Mouse (Mus musculus) lung, adult 2 months (tissue): ENCODE measurements at regions not wholly inside any gene's neighbourhood (a gene's known extent, or its start where the extent isn't known, plus 50 kb on each side); places are given as distances from the start of the nearest gene placed in this dataset.

Source experiments
- DNase-seq: peaks from one replicate; pipeline ENCODE4 v3.0.0; 2022
- H3K4me1 ChIP-seq: fragments of 200-500 bp; 2 replicates; pipeline ENCODE4 v1.6.1; 2011; ENCODE audit warnings: low read length; ENCODE audit not compliant: control insufficient read depth, insufficient read depth
- H3K4me3 ChIP-seq: fragments of 200-500 bp; replicated peaks from 2 replicates; pipeline ENCODE3; 2011; ENCODE audit warnings: low read depth, mild to moderate bottlenecking, control low read depth, low read length; ENCODE audit errors: extremely low read depth
- CTCF ChIP-seq: fragments of 200-500 bp; IDR thresholded peaks from 2 replicates; pipeline ENCODE4 v1.5.1; 2011; ENCODE audit warnings: mild to moderate bottlenecking, low read length, control low read depth; ENCODE audit not compliant: insufficient read depth
- POLR2A ChIP-seq: fragments of 200-500 bp; IDR thresholded peaks from 2 replicates; pipeline ENCODE4 v1.6.1; 2011; ENCODE audit warnings: low read depth, mild to moderate bottlenecking, control low read depth, low read length, borderline replicate concordance; ENCODE audit errors: extremely low read depth
- WGBS: fragments of 180-500 bp; shearing (Covaris S2); methylation state at CpG from one replicate; pipeline ENCODE4 v1.1.7; 2018; 5-methylcytosine and 5-hydroxymethylcytosine counted together

DNA sequence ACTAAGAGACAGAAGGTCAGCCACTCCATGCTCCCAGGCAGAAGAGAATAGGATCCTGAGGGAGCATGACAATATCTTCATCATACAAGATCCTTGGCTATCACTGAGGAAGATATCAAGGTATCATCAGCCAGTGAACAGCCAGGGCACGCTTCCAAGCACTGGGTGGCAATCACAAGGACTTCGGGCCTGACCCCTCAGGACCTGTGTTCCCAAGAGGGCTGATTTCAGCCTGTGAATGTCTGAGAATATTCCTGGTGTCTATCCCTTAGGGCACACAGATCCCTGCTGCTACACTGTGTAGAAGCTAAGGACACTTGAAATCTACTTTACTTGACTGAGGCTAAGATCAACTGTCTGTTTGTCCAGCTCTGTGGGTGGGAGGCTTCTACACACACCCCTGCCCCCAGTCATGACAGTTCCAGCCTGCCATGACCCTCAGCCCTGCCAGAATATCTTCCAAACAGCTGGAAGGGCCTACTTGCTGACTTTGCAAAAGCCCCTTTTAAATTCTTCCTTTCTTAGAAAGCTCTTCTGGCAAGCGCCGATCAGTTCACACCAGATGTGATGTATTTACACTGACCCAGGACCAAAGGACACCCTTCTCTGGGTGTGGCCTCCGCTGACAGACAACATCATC, 198.4 kb downstream of the Gm12728 start:
- Histone ChIP-seq H3K4me3 (no peak overlapping the region), H3K4me1 (no peaks in the 10 kb centered on the region)
- DNase-seq: no peak
- 61% methylated on average over 5 of the region's 5 CpGs for WGBS
- TF ChIP-seq POLR2A (no peak), CTCF (no peak)

DNA sequence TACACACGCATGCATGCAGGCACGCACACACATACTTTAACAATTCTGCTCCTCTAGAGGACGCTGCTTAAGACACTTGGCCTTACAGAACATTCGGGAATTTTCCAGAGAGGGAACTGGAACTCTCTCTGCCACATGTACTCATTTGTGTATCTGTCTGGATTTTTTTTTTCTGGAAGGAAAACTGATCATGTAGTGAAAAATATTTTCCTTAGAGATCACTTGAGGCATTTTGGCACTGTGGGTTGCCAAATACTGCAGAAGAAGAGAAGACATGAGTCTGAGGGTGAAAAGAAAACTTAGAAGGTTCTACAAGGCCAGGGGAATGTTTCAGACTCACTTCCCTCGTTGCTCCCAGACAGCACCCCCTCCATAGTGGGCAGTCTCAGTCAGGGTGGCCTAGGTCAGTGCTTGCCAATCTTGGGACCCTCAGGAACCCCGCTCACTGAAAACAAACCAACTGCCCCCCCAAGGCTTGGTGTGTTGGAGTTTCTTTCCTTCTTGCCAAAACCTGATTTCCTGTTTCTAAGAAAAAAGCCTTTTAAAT, 203.0 kb downstream of the Gm12728 start:
- Histone ChIP-seq H3K4me1 (no peaks in the 10 kb centered on the region; the same call in 1 of the 2 replicates), H3K4me3 (no peak overlapping the region)
- no peak for DNase-seq
- 57% methylated on average over 6 of the region's 6 CpGs for WGBS
- no peak for TF ChIP-seq POLR2A
- TF ChIP-seq CTCF: no peak

DNA sequence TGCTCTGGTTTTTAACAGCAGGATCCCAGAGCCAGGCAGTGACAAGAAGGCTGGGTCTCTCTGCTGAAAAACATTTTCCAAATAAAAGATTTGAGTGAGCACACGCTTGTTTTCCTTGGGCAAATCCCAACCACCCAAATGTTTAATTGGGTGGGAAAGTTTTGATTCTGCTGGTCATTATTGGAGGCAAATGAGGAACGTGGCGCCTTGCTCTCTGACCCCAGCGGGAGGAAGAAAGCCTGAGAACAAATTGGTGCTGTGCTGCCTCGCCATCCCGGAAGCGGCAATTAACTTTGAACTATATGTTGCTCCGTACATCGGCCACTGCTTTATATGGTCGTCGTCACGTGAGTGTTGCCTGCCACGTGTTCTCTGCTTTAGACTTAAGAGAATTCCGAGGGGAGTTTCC, 204.7 kb downstream of the Gm12728 start:
- H3K4me3 ChIP-seq: no peak overlapping the region
- H3K4me1 ChIP-seq: no peaks in the 10 kb centered on the region; the same call in 1 of the 2 replicates
- no peak for DNase-seq
- 74% methylated on average over 14 of the region's 14 CpGs for WGBS
- no peak for TF ChIP-seq POLR2A

DNA sequence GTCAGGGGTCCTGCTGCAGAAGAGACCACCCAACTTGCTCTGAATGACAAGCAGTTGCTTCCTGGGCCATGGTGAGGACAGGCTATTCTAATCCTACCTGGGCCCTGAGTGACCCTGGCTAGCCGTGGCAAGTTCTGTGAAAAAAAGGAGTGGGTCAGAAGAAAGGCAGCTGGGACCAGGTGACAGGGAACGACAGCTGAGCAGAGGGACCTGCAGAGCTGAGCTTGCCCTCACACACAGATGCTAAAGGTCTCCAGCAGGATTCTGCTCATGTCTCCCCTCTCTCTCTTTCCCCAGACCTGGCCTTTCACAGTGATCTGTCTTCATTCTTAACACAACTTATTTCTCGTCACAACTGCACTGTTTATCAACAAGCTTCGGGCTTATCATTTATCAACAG, 206.4 kb downstream of the Gm12728 start:
- 50% methylated on average over 4 of the region's 4 CpGs for WGBS
- Histone ChIP-seq H3K4me1 (no peaks in the 10 kb centered on the region; the same call in 1 of the 2 replicates), H3K4me3 (no peak overlapping the region)
- no peak for TF ChIP-seq POLR2A
- no peak for DNase-seq

DNA sequence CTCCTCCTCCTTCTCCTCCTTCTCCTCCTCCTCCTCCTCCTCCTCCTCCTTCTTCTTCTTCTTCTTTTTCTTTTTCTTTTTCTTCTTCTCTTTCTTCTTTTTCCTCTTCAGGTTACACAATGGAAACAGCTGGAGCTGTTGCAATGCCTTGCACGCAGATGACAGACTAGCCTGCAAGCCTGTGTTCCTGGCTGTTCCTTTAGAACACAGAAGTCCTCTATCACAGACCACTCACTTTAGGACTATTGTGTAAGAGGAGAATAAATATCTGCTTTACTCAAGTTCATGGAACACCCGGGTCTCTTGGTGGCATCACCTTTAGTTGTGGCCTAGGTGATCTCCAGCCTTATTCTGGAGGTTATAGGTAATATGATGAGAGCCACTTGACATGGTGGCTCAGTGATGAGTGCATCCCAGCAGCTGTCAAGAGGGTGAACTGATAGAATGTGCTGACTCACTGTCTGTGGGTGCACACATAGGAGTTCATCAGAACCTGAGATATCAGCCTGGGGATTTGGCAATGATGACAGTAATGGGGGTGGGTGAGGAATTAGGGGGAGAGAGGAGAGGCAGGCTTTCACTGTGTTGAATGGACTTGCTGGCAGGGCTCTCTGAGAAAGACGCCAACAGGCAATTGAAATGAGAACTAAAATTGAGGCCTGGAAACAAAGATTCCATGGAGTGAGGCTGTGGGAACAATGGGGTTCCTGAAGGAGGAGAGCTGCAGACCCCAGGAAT, 207.4 kb downstream of the Gm12728 start:
- no peak overlapping the region for H3K4me3 ChIP-seq
- no peak for TF ChIP-seq CTCF
- WGBS: 65% methylated on average over 3 of the region's 3 CpGs
- H3K4me1 ChIP-seq: no peaks in the 10 kb centered on the region; the same call in 1 of the 2 replicates
- DNase-seq: peak; percentile 11

DNA sequence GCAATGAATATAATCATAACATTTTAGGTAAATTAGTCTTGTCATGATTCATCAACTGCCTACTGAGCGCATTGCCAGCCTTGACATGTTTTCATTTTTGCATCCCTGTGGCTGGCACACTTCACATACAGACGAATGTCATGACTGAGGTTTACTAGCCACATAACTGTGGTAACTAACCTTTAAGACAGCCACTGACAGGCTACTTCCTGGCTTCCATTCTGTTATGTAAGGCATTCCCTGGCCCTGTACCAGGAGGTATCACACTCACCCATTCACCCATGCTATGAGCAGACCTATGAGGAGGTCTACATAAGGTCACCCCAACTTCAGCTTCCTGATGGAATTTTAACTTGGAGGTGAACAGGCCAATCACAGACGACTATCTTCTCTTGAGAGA, 212.8 kb downstream of the Gm12728 start:
- no peak for TF ChIP-seq CTCF
- no peak for TF ChIP-seq POLR2A
- DNase-seq: no peak
- WGBS: 80% methylated on average over 3 of the region's 3 CpGs
- H3K4me3 ChIP-seq: no peak overlapping the region
- peaks cover 2% of the 10 kb centered on the region; the same call in 1 of the 2 replicates for H3K4me1 ChIP-seq

DNA sequence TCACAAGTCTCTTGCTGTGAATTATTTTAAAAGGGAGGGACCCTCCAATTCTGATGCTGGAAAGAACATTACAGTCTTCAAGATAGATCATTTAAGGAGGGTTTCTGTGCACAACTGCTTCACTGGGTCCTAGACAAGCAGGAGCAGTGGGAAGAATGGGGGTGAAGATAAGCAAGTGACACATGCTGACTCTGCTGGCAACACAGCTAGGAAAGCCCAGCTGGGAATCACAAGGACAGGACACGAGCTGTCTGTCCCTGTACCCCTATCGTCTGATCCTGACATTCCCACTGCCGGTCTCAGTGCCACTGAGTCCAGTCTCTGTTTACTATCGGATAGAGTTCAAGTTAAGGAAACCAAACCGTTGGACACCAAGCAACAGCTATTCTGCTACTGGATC, 216.3 kb downstream of the Gm12728 start:
- Histone ChIP-seq H3K4me3 (no peak overlapping the region), H3K4me1 (peaks cover 3% of the 10 kb centered on the region; the same call in 1 of the 2 replicates)
- 64% methylated on average over 5 of the region's 5 CpGs for WGBS
- no peak for DNase-seq
- TF ChIP-seq POLR2A (no peak), CTCF (no peak)

DNA sequence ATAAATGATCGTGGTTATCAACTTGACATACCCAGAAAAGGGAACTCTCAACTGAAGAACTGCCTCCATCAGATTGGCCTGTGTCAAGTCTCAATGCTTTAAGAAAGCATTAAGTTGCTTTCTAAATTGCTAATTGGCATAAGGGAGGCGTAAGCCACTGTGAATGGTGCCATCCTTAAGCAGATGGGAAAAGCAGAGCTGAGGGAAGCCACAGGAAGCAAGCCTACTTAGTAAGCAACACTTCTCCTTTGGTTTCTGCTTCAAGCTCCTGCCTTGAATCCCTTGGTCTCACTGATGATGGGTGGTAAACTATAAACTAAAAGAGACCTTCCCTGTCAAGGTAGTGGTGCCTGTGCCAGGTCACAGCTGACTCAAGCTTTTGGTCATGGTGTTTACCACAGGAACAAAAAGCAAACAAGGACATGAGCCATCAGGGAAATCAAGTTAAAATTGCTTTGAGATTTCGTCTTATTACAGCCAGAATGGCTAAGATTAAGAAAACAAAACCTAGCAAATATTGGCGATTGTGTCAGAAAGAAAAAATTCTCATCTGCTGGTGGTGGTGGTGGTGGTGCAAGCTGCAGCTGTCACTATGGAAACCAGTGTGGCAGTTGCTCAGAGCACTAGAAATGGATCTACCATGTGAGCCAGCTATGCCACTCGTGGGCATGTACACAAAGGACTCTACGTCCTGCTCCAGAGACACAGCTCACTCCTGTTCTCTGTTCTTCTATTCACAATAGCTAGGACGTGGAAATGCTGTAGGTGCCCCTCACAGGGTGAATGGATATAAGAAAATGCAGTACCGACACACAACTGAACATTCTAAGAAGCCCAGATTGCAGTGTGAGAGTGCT, 217.9 kb downstream of the Gm12728 start:
- no peak overlapping the region for H3K4me3 ChIP-seq
- peaks cover 3% of the 10 kb centered on the region; the same call in 1 of the 2 replicates for H3K4me1 ChIP-seq
- TF ChIP-seq CTCF: no peak
- TF ChIP-seq POLR2A: no peak
- no peak for DNase-seq
- WGBS: 56% methylated on average over 8 of the region's 8 CpGs

DNA sequence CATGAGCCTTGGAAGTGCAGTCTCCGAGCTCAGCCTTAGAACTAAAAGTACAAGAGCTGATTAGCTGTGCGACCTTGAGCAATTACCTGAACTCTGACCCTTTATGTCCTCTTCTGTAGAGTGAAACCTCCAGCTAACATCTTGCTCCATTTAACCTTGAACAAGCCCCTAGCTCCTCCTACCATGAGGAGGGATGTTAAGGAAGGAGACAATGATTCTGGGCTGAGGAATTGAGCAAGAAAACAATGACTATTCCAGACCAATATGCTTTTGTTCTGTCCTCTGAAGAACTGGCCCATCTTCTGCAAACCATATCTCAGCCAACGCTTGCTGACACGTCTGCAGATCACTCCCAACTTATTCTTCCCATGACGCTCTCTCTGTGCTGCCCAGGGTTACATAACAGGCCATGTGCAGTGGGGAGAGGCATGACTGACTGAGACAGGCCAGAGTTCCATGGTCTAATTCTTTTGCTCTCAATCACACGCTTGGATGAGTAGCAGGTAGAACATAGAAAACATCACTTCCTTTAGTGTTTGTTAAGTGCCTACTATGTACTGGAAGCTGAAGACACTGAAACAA, 227.5 kb downstream of the Gm12728 start:
- 72% methylated on average over 6 of the region's 6 CpGs for WGBS
- DNase-seq: no peak
- no peaks in the 10 kb centered on the region for H3K4me1 ChIP-seq
- H3K4me3 ChIP-seq: no peak overlapping the region
- TF ChIP-seq CTCF (no peak), POLR2A (no peak)

DNA sequence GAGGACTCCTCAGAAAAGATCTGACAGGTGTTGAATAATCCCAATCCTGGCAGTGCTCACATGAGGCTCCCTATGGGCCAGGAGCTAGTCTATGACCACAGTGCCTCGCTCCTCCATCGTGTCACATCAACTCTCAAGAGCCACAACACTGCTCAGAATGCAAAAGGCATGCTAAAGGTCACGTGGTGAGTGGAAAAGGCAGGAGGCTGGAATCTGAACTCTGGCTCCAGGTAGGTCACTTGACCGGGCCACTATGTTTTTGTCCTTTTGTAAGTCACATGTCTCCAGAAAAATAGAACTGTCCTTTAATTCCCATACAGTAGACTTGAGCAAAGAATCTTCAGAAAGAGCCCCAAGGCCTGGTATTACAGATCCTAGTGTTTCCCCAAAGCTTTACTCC, 229.3 kb downstream of the Gm12728 start:
- DNase-seq: no peak
- WGBS: 69% methylated on average over 4 of the region's 4 CpGs
- Histone ChIP-seq H3K4me1 (no peaks in the 10 kb centered on the region), H3K4me3 (no peak overlapping the region)
- TF ChIP-seq POLR2A (no peak), CTCF (no peak)
